Mouse (Mus musculus): ENCODE results near the gene Hnrnpdl. TPM values are rescaled to one million over a fixed set of nuclear protein-coding genes. Genes with fewer than 3 reads are reported as not detected.

Hnrnpdl gene
- total and polyA plus RNA-seq, 3 experiments, result 75.6 to 207 (median 165) TPM

DNA sequence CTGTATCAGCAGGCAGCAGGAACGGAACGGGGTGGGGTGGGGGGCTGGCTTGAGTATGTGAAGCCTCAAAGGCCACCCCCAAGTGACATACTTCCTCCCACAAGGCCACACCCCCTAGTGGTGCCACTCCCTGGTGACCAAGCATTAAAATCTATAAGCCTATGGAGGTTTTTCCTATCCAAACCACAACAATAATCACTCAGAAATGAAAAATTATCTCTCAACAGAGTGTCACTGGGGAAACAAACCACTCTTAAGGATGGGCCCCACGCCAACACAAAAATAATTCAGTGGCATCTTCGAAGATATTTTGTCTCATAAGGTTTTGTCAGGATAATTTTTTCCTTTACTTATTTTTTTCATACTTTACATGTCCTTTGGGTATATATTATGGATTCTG lies 35.6 kb downstream of the Hnrnpdl start:
- Histone ChIP-seq H3K79me2 (replicated peaks; ENCODE audit: control insufficient read depth, extremely low read depth, insufficient read depth, poor library complexity, severe bottlenecking) (no peaks in the 10 kb centered on the region), H3K4me3 (replicated peaks in 1 of 3; ENCODE audit: low read depth in 2 of 3, low read length in 2 of 3, poor library complexity in 1 of 3) (no peak overlapping the region), H3K4me2 (ENCODE audit: insufficient read depth, low read depth, poor library complexity, severe bottlenecking) (no peak overlapping the region), H3K27ac (ENCODE audit: insufficient read depth, low read depth) (no peak overlapping the region), H3K27me3 (replicated peaks) (no peaks in the 10 kb centered on the region), H3K36me3 (replicated peaks in 1 of 2; ENCODE audit: control insufficient read depth in 1 of 2, insufficient read depth in 1 of 2, low read length in 1 of 2) (no peaks in the 10 kb centered on the region), H3K9ac (ENCODE audit: insufficient read depth, low read depth) (no peak overlapping the region), H3K4me1 (ENCODE audit: control insufficient read depth in 1 of 2, insufficient read depth in 2 of 2) (peaks cover 0 to 5% of the 10 kb centered on the region in 2 experiments; a peak in 2 of 4 replicates), H3K9me3 (replicated peaks; ENCODE audit: low read length) (peaks cover 2% of the 10 kb centered on the region)
- DNase-seq (ENCODE audit: extremely low read depth), result no peak
- dilution Hi-C loops (cut with MboI; ENCODE audit: extremely low pct_ligation_motif_present, extremely low pct_unique_long_range_greater_than_20kb, low sequenced_read_pairs) (no loop called here), in situ Hi-C loops (cut with MboI; ENCODE audit: low pct_ligation_motif_present, low pct_unique_long_range_greater_than_20kb, low sequenced_read_pairs) (no loop called here)
- TF ChIP-seq ZMIZ1 (IDR thresholded peaks at IDR 0.05; ENCODE audit: low read depth, low read length), result no peak
- TF ChIP-seq UBTF (IDR thresholded peaks at IDR 0.05; ENCODE audit: low read depth, low read length), result no peak
- no peak for TF ChIP-seq CHD2 (IDR thresholded peaks at IDR 0.05; ENCODE audit: low read length)
- no peak for TF ChIP-seq ZC3H11A (IDR thresholded peaks at IDR 0.05; ENCODE audit: low read depth, low read length)
- TF ChIP-seq SMC3 (IDR thresholded peaks at IDR 0.05; ENCODE audit: low read depth, low read length), result no peak
- no peak for TF ChIP-seq MXI1 (IDR thresholded peaks at IDR 0.05; ENCODE audit: low read depth, low read length)
- TF ChIP-seq NRF1 (IDR thresholded peaks at IDR 0.05; ENCODE audit: low read depth, low read length), result no peak
- TF ChIP-seq POLR2AphosphoS2 (IDR thresholded peaks at IDR 0.05; ENCODE audit: low read depth, low read length), result no peak
- TF ChIP-seq E2F4 (IDR thresholded peaks at IDR 0.05; ENCODE audit: insufficient replicate concordance, low read depth, low read length), result no peak
- no peak for TF ChIP-seq MEF2A (IDR thresholded peaks at IDR 0.05; ENCODE audit: borderline replicate concordance, low read depth, low read length)
- TF ChIP-seq MAX (IDR thresholded peaks at IDR 0.05; ENCODE audit: low read length), result no peak
- TF ChIP-seq RAD21 (IDR thresholded peaks at IDR 0.05; ENCODE audit: low read depth, low read length), result no peak
- no peak for TF ChIP-seq JUN (IDR thresholded peaks at IDR 0.05; ENCODE audit: insufficient read depth, low read depth, low read length)
- TF ChIP-seq JUND (conservative IDR thresholded peaks at IDR 0.05; ENCODE audit: low read depth, low read length), result no peak
- no peak for TF ChIP-seq CHD1 (IDR thresholded peaks at IDR 0.05; ENCODE audit: low read depth, low read length)
- no peak for TF ChIP-seq TBP (conservative IDR thresholded peaks at IDR 0.05; ENCODE audit: low read depth, low read length)
- no peak for TF ChIP-seq NELFE (IDR thresholded peaks at IDR 0.05; ENCODE audit: low read depth, low read length)
- no peak for TF ChIP-seq ELF1 (IDR thresholded peaks at IDR 0.05; ENCODE audit: low read depth, low read length)
- TF ChIP-seq KAT2A (IDR thresholded peaks at IDR 0.05; ENCODE audit: insufficient replicate concordance, low read length), result no peak
- TF ChIP-seq IRF4 (IDR thresholded peaks at IDR 0.05; ENCODE audit: low read depth, low read length), result no peak

DNA sequence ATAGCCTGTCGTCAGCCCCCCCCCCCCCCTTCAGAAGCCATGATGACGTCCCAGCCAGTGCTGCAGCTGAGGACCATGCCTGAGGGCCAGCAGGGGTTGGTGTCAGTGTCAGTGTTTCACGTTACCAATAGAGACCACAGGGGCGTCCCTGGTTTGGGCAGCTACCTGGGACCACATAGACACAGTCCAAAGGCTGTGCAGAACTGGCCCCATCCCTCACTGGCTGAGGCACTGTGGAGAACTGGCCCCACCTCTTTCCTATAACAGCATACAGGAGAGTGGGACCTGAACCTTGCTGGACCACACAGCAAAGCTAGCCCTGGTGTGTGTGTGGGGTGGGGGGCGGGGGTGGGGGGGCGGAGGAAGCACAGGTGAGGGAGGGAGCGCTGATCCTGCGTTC lies 39.0 kb downstream of the Hnrnpdl start:
- Histone ChIP-seq H3K79me2 (replicated peaks; ENCODE audit: control insufficient read depth, extremely low read depth, insufficient read depth, poor library complexity, severe bottlenecking) (no peaks in the 10 kb centered on the region), H3K36me3 (replicated peaks in 1 of 2; ENCODE audit: control insufficient read depth in 1 of 2, insufficient read depth in 1 of 2, low read length in 1 of 2) (no peaks in the 10 kb centered on the region), H3K4me1 (ENCODE audit: control insufficient read depth in 1 of 2, insufficient read depth in 2 of 2) (peaks cover 0 to 5% of the 10 kb centered on the region in 2 experiments; a peak in 2 of 4 replicates), H3K4me2 (ENCODE audit: insufficient read depth, low read depth, poor library complexity, severe bottlenecking) (no peak overlapping the region), H3K27ac (ENCODE audit: insufficient read depth, low read depth) (no peak overlapping the region), H3K4me3 (replicated peaks in 1 of 3; ENCODE audit: low read depth in 2 of 3, low read length in 2 of 3, poor library complexity in 1 of 3) (no peak overlapping the region), H3K9me3 (replicated peaks; ENCODE audit: low read length) (peaks cover 2% of the 10 kb centered on the region), H3K27me3 (replicated peaks) (no peaks in the 10 kb centered on the region), H3K9ac (ENCODE audit: insufficient read depth, low read depth) (no peak overlapping the region)
- TF ChIP-seq RCOR1 (conservative IDR thresholded peaks at IDR 0.05; ENCODE audit: low read depth, low read length), result no peak
- no peak for TF ChIP-seq POLR2AphosphoS2 (IDR thresholded peaks at IDR 0.05; ENCODE audit: low read depth, low read length)
- DNase-seq (ENCODE audit: extremely low read depth), result no peak
- in situ Hi-C loops (cut with MboI; ENCODE audit: low pct_ligation_motif_present, low pct_unique_long_range_greater_than_20kb, low sequenced_read_pairs), result no loop called here
- dilution Hi-C loops (cut with MboI; ENCODE audit: extremely low pct_ligation_motif_present, extremely low pct_unique_long_range_greater_than_20kb, low sequenced_read_pairs), result no loop called here

Measured in CH12.LX (cell line).